Mouse (Mus musculus) small intestine, adult 2 months (tissue): ENCODE results near the gene Specc1l.

ENCODE experiments used
- CTCF ChIP-seq: fragments of 200-500 bp; IDR thresholded peaks from 2 replicates; pipeline ENCODE4 v1.5.1; 2012; ENCODE audit warnings: low read depth, mild to moderate bottlenecking, control low read depth, inconsistent platforms, low read length, moderate library complexity, mixed read lengths; ENCODE audit not compliant: insufficient replicate concordance, insufficient read length; ENCODE audit errors: extremely low read depth
- POLR2A ChIP-seq: fragments of 200-500 bp; IDR thresholded peaks from 2 replicates; pipeline ENCODE4 v1.6.1; 2012; ENCODE audit warnings: low read depth, mild to moderate bottlenecking, control low read depth, inconsistent platforms, low read length, moderate library complexity

DNA sequence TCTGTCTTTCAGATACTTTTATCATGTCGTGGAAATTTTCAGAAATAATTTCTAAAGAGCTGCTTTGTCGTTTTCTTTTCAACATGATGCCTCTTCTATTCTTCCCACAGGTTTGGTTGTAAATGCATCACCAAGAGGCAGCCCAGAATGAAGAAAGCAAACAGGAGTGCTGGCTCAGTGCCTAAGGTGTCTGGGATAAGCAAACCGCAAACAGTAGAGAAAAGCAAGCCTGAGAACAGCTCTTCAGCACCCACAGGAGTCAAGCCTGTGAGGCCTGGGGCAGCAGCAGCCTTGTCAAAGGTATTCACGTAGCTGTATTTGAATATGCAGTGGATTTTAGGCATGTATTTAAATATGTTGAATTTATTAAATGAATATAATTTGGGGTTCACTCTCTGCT lies 18.7 kb downstream of the Specc1l start:
- no peak for TF ChIP-seq CTCF
- TF ChIP-seq POLR2A: no peak
